Mouse (Mus musculus) heart, adult 18-20 months (tissue): ENCODE data around the gene Edem3. TPM values are rescaled to one million over a fixed set of nuclear protein-coding genes. Genes with fewer than 3 reads are reported as not detected.

Experiments used
- DNase-seq, 2 experiments: peaks; one replicate each; pipeline ENCODE4 v3.0.0; 2021 to 2022; ENCODE audit warnings: mixed read lengths in 1 of 2
- long read RNA-seq, 2 experiments: library from polyadenylated mRNA; stranded (forward); transcript quantifications; one replicate each; pipeline ENCODE4 v2.0.0; 2021
- total RNA-seq, 2 experiments: library from RNA; stranded (reverse); gene quantifications; 2 replicates each; pipeline ENCODE4 v1.2.3; 2021

Gene Edem3
- 10 to 100 TPM; 18.6 to 20.5 TPM for total RNA-seq
- long read RNA-seq, experiment 1, full-length matches to known transcripts, result 6 of 6 reads
- long read RNA-seq, experiment 1, partial matches to known transcripts, result 0 of 6 reads
- long read RNA-seq, experiment 1, other reads (novel, unspliced or antisense), result 0 of 6 reads
- long read RNA-seq, experiment 2, full-length matches to known transcripts, result 4 of 4 reads
- long read RNA-seq, experiment 2, partial matches to known transcripts, result 0 of 4 reads
- long read RNA-seq, experiment 2, other reads (novel, unspliced or antisense), result 0 of 4 reads

DNA sequence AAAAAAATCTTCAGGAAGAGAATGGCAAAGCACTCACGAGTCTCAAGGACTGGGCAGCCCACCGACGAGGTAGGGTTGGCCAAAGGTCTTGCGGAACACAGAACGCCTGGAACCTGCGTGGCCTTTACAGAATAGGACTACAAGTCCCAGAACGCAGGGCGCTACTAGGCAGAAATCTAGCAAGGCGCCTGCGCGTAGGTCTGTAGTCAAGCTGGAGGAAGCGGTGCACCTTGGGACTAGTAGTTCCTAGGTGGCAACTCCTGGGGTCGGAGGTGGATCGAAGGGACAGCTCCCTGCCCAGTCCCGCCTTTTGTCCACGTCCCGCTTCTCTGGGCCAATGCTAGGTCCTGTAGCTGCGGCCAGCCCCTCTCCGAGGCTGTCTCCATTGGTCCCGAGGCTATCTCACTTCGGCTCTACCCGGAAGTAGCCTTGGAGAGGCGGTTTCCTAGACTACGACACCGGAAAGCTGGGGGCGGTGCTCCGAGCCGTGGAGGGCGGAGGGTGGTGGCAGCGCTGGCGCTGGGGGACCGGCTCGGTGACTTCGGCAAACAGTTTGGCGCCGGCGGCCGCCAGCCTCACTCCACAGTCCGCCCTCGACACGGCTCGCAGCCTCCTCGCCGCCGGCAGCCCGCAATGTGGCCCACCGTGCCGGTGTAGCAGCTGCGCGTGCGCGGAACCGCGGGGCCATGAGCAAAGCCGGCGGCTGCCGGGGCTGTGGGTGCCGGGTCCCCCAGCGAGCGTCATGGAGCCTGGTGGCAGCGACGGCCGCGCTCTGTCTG is at the start of gene Edem3:
Gene Edem3, plus strand, starts transcription at position 491 of the 779 bp plus-strand sequence.
- peak; percentile 97 to 100 for DNase-seq

DNA sequence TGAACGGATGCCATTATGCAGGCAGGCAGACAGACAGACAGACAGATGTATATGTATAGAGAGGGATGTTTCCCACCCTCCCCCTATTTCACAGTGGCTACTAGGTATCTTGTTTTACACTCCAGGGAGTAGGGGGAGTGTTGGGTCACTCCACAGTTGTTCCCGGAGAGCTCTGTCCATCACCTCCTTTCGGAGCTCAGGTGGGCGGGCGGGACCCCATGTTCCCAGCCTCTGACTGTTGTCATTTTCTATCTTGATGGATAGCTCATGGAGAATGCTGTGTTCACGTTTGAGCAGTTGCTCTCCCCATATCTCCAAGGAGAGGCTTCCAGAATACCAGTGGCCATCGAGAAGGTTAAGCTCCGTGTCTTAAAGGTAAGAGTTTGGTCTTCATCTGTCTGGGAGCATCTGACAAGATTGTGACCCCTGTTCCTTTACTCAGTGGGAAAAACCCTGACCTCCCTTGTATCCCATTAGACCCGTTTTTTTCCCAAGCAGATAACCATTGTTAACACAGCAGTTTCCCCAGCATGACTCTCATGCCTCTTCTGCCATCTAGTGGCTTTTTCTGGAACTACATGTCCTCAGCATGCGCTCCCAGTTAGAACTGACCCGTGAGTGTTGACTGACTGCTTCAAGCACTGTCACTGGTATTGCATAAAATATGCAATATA is 49.3 kb upstream of the Edem3 start:
- DNase-seq, result peak; percentile 82 to 94

DNA sequence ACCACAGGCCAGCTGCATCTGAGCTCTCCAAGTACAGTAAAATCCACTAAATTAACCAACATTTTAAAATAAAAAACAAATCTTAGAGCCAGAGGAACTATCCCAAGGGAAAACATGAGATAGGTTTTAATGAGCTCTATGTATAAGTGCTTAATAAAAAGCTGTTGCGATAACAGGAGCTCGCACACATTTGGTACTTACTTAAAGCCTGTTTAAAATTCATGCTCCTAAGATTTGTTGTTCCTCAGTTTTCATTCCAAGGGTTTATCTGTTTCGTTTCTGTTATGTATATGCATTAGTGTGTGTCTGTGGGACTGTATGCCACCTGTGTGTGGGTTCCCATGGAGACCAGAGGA is 48.8 kb upstream of the Edem3 start:
- no peak for DNase-seq

DNA sequence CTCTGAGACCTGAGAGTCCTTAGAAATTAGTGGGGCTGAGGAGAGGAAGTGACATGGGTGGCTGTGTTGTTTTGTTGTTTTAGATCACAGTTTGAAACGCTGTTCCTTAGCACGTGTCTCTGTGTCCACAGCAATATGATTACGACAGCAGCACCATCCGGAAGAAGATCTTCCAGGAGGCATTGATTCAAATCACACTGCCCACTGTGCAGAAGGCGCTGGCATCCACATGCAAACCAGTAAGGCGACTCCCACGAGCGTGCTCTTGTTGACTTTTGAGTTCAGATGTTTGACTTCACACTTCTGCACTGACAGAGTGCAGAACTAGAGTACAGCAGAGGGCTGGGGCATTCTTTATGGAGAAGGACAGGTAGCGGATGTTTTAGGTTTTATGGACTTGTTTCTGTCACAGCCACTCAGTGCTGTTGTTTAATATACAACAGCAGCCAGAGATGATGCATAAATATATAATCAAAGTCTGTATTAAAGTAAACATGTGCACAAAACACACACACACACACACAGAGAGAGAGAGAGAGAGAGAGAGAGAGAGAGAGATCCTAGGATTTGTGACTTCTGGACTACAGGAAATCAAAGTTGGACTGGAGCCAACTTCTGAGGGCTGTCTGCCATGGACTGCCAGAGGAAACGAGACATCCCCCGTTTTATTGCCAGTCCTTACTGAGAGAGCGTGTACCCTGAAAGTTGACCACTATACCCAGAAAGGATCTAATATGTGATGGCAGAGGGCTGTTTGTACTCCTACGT is 46.0 kb upstream of the Edem3 start:
- DNase-seq, result peak in 1 of 2 experiments; percentile 35

DNA sequence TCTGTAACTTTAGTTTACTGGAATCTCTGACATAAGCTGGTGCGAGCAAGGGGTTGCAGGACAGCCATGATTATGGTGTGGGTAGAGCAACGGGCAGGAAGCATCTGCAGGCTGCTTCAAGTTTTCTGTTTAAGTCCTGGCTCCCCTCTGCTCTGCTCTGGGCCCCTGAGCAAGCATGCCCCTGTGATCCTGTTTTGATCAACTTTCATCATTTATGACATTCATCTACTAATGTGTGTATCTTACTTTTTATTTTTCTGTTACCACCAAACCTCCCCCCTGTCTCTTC is 45.5 kb upstream of the Edem3 start:
- no peak for DNase-seq

DNA sequence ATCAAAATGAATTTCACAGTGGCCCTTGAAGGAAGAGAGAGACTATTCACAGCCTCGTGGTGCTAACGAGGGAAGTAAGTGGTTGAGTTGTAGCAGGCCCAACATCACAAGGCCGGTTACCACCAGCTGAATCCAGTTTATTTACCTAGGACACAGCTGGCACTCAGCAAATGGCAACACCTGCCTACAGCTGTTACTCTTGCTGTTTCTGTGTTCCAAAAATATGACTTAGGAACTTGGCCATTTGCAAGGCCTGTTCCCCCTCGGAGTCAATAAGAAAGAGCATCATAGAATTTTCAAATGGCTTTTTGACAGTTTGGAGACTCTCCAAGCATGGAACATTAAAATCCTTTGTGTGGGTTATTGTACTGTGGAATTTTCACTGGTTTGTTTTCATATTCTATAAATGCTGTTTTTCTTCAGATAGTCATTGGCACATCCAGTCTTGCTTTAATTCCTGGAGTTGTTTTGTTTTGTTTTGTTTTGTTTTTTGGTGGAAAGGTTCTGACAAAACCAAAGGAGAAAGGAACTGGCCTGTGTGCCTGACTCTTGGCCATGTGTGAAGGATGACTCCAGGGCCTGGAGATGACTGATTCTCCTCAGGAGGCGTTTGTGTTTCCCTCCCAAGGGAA is 44.6 kb upstream of the Edem3 start:
- peak in 1 of 2 experiments; percentile 35 for DNase-seq

DNA sequence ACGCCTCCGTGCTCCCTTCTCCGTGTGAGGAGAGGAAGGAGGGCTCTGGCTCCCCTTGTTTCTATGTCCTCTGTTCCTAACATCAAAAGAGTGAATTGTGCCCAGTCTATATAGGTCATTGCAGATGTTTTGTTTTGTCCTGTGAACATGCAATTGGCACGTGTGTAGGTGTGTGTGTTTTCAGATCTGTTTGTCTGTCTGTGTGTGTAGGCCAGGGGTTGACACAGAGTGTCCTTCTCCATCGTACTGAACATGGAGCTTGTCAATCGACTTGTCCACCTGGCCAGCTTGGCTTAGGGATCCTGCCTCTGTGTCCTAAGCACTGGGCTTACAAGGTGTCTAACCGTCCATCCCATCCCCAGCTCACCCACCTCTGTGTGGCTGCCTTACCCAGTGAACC is 44.1 kb upstream of the Edem3 start:
- DNase-seq, result no peak

DNA sequence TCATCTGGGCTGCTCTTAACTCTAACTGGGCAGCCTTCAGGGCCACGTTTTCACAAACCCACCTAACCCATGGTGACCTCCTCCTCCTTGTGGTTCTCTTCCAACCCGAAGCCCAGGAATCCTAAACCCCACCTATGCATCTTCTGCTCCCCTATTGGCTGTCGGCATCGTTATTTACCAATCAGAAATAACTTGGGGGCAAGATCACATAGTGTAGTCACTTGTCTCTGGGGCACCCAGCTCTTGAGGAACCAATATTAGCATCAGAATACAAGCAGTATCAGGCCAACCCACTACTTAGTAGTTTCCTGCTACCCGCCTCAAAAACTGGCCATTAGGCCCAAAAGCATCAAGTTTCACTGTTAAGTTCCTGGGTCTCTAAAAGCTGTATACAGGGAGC is 42.5 kb upstream of the Edem3 start:
- no peak for DNase-seq

DNA sequence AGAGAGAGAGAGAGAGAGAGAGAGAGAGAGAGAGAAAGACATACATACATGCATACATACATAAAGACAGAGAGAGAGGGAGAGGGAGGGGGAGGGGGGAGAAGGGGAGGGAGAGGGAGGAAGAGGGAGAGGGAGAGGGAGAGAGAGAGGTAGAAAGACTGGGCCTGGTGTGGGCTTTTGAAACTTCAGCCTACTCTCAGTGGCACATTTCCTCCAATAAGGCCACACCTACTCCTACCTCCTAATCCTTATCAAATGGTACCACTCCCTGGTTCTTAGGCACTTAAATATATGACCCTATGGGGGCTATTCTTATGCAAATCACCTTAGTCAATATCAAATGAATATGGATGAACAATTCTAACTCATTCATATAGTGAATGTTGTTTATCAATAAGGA is 41.5 kb upstream of the Edem3 start:
- DNase-seq, result no peak

DNA sequence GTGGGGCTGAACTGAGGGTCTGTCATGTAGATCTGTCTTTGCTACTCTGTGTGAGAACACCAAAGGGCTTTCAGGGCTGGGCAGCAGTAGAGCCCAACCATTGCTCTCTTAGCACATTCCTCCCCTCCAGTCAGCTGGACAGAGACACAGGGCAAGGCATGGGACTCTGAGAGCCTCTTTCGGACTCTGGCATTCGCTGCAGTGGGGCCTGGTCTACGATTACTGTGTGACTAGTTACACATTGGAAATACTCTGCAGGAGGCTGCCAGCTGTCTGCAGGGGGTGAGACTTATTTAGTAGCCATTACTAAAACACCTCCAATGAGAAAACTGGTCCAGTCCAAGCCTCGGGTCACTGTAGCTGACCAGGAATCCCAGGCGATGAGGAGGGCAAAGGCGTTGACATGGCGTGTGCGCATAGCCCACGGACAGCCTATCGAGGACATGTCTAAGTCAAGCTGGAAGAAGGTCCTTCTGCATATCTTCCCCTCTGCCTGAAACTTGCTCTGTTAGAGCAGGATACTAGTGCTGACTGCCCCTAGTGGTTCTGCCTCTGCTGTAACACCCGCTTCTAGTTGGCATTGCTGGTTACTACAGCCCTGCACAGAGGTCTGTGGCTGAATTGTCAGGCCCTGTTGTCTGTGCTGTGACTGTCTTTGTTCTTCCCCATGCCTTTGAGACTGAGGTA is 39.0 kb upstream of the Edem3 start:
- no peak for DNase-seq

DNA sequence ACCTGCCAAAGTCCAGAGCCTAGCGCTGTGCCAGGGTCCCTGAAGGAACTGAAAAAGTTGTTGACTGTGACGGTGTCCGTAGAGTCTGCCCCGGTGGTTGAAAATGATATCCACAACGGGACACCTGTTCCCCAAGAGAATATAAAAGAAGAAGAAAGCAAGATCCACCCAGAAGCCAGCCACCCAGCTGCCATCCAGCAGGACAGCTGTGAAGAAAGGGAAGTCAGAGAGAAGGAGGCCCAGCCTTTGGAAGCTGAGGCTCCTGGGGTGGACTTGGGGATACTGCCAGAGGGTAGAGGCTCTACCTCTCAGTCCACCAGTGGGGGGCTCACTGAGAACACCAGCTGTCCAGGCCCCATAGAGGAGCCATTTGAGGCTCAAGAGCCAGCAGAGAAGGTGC is 37.5 kb upstream of the Edem3 start:
- no peak for DNase-seq

DNA sequence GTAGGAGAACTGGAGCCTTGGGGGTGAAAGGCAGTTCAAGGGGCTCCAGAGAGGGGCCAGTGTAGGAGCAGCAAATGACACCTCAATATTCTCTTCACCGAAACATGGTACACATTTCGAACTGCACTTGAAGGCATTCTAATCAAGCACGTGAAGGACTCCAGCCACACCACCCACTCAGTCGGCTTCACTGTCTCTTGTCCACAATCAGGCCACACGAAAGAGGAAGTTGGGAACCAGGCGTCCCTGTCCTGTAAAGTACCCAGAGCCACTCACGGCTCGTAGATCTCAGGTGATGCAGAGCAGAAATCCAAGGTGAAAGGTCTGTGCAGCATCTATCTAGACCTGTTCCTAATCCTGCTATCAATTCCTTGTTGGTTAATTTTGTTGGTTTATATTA is 36.6 kb upstream of the Edem3 start:
- DNase-seq, result no peak

DNA sequence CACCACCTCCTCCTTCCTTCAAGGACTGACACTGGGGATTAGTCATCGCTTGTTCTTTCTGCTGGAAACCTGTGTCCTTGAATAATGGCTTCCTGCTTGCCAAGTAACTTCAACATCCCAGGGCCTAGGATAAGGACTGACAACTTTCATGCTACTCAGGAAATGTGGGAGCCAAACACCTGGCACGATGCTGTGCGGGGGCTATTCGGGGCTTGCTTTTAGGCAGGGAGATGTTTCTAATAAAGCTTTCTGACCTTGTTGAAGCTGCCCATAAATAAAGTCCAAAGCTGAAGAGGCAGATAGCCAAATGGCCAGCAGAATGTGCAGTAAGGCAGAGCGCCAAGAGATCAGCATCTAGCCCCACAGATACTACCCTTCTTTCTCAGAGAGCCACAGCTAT is 35.3 kb upstream of the Edem3 start:
- no peak for DNase-seq

DNA sequence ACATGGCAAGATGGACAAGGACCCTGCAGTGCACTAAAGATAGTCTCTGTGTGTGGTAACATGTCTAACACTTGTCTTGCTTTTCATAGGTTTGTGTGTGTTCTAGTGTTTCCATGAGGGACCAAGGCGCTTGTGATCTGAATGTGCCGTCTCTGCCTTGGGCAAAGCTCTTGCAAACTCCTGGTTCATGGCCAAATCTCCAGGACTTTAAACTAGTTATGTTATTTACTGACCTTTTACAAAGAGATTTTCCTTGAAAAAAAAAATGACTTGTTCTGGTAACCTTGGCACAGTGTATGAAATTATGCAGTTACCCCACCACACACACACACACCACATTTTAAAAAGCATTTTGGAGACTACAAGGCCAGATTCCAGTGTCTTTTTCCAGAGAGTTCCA is 34.6 kb upstream of the Edem3 start:
- no peak for DNase-seq

DNA sequence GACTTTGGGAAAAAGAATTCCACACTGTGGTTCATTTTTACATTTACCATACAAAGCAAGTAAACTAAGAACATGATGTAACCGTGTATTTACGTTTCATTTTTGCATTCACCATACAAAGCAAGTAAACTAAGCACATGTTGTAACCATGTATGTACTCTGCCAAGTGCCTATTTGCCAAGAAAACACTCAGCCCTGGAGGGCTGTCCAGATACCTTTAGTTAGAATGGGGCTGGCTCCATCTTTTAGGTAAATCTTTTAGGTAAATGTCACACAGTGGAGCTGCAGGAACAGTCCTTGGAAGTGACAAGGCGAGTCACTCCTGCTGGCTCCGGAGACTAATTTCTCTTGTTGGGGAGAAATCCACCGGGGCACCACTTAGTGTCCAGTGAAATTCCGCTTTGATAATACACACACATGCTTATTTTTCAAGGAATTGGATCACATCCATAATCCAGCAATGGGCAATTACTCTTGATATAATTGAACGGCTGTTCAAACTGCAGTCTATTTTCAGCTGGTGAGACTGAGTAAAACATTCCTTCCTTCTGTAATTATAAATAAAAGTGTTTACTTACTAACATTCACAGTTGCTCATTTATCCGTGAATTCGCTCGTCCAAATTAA is 33.7 kb upstream of the Edem3 start:
- DNase-seq, result no peak

DNA sequence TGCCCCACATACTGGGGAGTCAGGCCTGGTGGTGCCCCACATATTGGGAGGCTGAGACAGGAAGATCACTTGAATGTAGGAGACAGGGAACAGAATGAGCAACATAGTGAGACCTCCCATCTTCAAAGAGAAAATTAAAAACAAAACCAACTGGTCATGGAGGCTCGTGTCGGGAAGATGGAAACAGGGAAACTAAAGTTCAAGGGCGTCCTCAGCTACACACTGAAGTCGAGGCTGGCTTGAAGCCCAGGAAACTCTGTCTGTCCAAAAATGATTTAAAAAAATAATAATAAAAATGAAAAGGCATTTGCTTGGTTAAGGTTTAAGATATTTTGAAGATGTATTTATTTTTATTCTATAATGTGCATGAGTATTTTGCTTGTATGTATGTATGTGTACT is 31.4 kb upstream of the Edem3 start:
- no peak for DNase-seq

DNA sequence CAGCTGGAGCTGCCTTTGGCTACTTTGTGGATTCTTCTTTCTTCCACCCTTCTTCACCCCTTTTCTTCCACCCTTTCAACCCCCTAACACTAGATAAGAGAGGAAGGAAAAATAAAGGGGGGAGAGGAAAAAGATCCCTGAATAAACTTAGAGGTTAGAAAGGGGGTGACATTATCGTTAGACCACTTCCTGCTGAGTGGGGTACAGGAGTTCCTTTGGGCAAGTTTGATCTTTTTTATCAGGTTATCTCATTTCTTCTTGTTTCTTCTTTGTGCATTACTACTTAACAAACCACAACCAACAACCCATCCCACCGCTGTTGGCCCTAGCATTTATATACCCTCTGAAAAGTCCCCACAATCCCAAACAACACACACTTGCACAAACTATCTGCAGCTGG is 29.6 kb upstream of the Edem3 start:
- DNase-seq, result no peak

DNA sequence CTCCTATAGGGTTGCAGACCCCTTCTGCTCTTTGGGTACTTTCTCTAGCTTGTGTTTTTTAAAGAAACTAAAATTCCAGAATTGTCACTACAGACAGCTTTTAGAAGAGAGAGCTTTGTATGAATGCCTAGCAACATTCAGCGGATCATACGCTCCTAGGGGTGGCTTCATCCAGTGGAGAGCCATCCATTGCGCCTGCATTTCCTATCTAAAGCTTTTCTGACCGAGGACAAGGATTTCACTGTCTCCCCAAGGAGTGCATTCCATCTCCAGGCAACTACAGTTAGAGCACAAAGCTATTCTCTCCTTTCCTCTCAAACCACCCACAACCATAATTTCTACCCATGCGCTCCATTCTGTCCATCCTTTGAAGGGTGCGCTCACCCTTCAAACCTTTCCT is 28.8 kb upstream of the Edem3 start:
- DNase-seq, result no peak

DNA sequence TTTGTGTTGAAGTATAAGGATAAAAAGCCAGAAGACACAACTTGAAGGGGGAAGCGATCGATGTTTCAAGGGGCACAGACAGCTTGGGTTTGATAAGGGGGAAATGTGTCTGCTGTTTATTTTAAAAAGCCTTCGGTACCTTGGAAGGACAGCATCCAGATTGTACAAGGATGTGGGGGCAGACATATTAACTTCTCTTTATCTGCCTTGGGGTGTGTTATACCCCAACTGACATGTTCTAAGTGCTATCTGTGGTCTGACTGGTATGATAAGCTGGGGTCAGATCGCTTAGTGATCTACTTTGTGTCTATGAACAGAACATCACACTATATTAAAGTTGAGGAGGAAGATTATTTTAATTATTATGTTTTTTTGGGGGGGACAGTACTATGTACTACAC is 27.0 kb upstream of the Edem3 start:
- no peak for DNase-seq

DNA sequence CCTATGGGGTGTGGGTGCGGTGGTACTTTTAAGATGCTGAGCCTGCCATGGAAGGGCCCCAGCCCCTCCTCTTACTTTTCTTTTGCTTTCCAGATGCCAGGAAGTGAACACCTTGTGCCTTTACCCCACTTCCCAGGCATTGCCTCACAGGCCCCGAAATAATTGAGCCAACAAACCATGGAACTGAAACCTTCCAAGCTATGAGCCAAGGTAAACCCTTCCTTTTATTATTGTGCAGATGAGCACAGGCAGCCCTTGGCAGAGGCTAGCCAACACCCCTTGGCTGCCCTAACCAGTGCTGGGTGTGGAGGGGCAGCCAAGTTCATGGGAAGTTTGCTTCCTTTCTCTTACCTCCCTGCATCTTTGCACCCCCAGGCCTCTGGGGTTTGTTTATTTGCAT is 18.0 kb upstream of the Edem3 start:
- no peak for DNase-seq

DNA sequence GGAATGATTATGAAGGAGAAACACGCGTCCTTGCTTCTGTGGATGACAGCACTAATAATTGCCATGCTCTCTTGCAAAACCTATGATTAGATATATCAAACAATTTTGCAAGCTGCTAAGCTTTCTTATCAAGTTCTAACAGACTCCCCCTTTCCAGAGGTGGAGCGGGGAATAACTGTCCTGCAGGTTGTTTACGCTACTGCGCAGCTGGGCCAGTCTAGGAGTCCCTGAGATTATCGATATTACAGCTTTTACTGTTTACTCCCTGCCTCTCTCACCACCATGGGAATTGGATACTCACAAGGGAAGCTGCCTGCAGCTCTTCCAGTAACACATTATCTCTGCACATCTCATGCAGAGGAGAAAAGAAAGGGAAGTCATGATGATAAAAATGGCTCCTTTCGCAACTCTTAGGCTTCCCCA is 14.0 kb upstream of the Edem3 start:
- DNase-seq, result no peak
